Mouse (Mus musculus) kidney, adult 2 months (tissue): Measurements from ENCODE around the gene Map1b. TPM values are rescaled to one million over a fixed set of nuclear protein-coding genes. Genes with fewer than 3 reads are reported as not detected.

ENCODE experiments used
- DNase-seq: peaks from one replicate; pipeline ENCODE4 v3.0.0; 2021
- H3K27ac ChIP-seq: fragments of 200-500 bp; 2 replicates; pipeline ENCODE4 v1.5.1; 2012; ENCODE audit warnings: low read depth, low read length, control low read depth, inconsistent platforms; ENCODE audit not compliant: insufficient read depth
- H3K27me3 ChIP-seq: fragments of 200-500 bp; replicated peaks from 2 replicates; pipeline ENCODE4 v1.6.1; 2012; ENCODE audit warnings: mild to moderate bottlenecking, moderate library complexity, low read length, inconsistent platforms; ENCODE audit not compliant: control insufficient read depth, insufficient read depth
- H3K36me3 ChIP-seq: fragments of 200-500 bp; 2 replicates; pipeline ENCODE4 v1.6.1; 2012; ENCODE audit warnings: mild to moderate bottlenecking, moderate library complexity, low read length, inconsistent platforms; ENCODE audit not compliant: control insufficient read depth, insufficient read depth
- H3K4me1 ChIP-seq: fragments of 200-500 bp; 2 replicates; pipeline ENCODE4 v1.6.1; 2011; ENCODE audit warnings: low read length; ENCODE audit not compliant: control insufficient read depth, insufficient read depth
- H3K4me3 ChIP-seq: fragments of 200-500 bp; 2 replicates; pipeline ENCODE4 v1.5.1; 2011; ENCODE audit warnings: mild to moderate bottlenecking, low read depth, low read length, control low read depth; ENCODE audit not compliant: insufficient read depth
- CTCF ChIP-seq: fragments of 200-500 bp; conservative IDR thresholded peaks from 2 replicates; pipeline ENCODE4 v1.5.1; 2011; ENCODE audit warnings: low read depth, mild to moderate bottlenecking, control low read depth, low read length, moderate library complexity, mixed read lengths; ENCODE audit not compliant: insufficient read depth, insufficient read length
- POLR2A ChIP-seq: fragments of 200-500 bp; IDR thresholded peaks from one replicate; pipeline ENCODE4 v1.6.1; 2011; ENCODE audit warnings: low read depth, low read length, control low read depth
- WGBS: fragments of 180-500 bp; shearing (Covaris S2); methylation state at CpG from one replicate; pipeline ENCODE4 v1.1.7; 2018; 5-methylcytosine and 5-hydroxymethylcytosine counted together
- polyA plus RNA-seq: library from polyadenylated mRNA; depleted of rRNA; stranded (reverse); fragments of >200 nt; gene quantifications from 2 replicates; pipeline ENCODE4 v1.2.3, GENCODE M21; 2012

Gene Map1b
- polyA plus RNA-seq, 1 experiment = 1.3 TPM

DNA sequence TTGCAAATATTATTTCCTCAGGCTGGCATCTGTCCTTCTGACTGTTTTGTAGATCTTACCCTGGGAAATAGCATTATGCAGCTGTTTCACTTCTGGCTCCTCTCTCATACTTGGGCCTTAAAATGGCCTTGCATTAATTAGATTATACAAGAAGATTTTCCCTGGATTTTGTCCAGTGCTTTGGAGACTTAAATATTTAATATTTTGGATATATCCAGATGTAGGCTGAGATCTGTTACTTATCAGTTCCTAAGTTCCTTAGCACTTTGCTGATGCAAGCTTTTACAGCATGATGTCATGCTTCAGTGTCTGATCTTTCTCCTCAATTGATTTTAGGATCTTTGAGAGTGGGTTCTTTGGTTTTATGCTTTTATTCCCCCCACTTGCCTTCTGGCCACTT, 11.6 kb upstream of the Map1b start:
- H3K27ac ChIP-seq = no peak overlapping the region
- H3K4me3 ChIP-seq = no peak overlapping the region
- DNase-seq = no peak
- TF ChIP-seq POLR2A (no peak), CTCF (no peak)
- H3K4me1 ChIP-seq = no peaks in the 10 kb centered on the region
- H3K36me3 ChIP-seq = no peaks in the 10 kb centered on the region
- no peaks in the 10 kb centered on the region for H3K27me3 ChIP-seq

DNA sequence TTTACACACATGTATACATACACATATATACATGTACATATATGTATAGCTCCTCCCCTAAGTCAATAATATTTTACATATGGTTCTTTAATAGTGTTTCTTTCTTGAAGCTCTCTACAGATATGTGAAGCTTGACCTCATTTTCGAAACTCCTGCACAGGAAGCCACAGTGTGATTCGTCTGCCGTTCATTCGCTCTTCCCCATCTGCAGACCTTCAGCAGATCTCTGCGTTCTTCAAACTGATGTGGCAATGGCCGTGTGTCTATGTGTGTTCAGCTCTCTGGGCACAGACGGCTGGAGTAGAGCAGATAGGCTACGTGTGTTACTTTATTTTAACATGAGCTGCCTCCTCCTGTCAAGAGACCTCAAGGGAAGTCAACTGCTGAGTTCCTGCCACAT, 9.2 kb upstream of the Map1b start:
- DNase-seq = no peak
- H3K27ac ChIP-seq = no peak overlapping the region
- 79% methylated on average over 8 of the region's 8 CpGs for WGBS

DNA sequence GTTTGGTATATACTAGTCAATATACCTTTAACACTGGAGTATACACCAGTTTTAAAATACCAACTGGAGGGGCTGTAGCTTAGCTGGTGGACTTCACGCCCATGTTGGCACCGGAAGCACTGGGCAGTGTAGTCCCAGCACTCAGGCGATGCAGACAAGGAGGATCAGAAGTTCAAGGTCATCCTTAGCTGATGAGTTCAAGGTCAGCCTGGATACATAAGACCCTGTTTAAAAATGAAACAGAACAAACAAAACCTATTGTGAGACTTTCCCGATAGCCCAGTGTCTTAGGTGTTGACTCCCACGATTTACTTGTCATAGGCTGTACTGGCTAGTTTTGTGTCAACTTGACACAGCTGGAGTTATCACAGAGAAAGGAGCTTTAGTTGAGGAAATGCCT, 1.5 kb upstream of the Map1b start:
- H3K36me3 ChIP-seq = no peaks in the 10 kb centered on the region
- H3K4me3 ChIP-seq = no peak overlapping the region
- H3K4me1 ChIP-seq = no peaks in the 10 kb centered on the region
- TF ChIP-seq POLR2A = no peak
- TF ChIP-seq CTCF = no peak
- whole genome bisulfite sequencing = 96% methylated on average over 5 of the region's 5 CpGs
- no peaks in the 10 kb centered on the region; the same call in 1 of the 2 replicates for H3K27me3 ChIP-seq
- H3K27ac ChIP-seq = no peak overlapping the region
- no peak for DNase-seq

More for the DNA sequence above, 9.2 kb upstream of the Map1b start:
- no peak for TF ChIP-seq POLR2A
- TF ChIP-seq CTCF = no peak
- Histone ChIP-seq H3K4me1 (no peaks in the 10 kb centered on the region), H3K4me3 (no peak overlapping the region), H3K27me3 (no peaks in the 10 kb centered on the region), H3K36me3 (no peaks in the 10 kb centered on the region)

DNA sequence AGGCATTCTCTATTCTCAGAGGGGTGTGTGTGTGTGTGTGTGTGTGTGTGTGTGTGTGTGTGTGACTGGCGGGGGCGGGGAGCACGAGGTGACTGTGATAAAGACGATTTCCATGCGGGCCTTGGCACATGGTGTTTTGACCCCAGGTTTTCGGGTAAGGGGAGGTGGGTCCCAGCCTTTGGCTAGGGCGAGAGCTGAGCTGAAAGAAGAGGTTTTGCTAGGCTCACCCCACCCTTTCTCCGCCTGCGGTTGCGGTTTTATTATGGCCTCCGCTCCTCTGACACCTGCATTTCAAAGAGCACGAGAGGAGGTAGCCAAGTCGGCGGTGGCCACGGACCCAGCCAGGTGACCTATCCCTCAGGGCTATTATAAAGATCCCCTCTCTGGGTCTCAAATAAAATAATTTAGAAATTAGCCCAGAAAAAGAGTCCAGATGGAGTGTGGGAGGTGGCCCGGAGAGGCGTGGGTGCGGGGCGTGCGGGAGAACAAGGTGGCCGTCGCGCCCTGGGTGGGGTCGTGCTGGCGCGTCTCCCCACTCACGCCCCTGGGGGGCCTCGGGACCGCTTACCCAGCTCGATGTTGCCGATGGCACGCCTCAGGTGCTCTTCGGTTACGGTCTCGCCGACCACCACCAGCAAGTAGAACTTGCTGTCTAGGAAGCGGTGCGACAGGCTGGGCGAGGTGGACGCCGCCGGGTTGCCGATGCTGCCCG, 448 bp downstream of the Map1b start:
- DNase-seq = no peak
- Histone ChIP-seq H3K36me3 (no peaks in the 10 kb centered on the region), H3K4me1 (no peaks in the 10 kb centered on the region), H3K27ac (no peak overlapping the region), H3K27me3 (no peaks in the 10 kb centered on the region; the same call in 1 of the 2 replicates), H3K4me3 (peak overlapping the region; percentile 71)
- no peak for TF ChIP-seq CTCF
- no peak for TF ChIP-seq POLR2A
- WGBS = under 1% methylated on average over 43 of the region's 44 CpGs

DNA sequence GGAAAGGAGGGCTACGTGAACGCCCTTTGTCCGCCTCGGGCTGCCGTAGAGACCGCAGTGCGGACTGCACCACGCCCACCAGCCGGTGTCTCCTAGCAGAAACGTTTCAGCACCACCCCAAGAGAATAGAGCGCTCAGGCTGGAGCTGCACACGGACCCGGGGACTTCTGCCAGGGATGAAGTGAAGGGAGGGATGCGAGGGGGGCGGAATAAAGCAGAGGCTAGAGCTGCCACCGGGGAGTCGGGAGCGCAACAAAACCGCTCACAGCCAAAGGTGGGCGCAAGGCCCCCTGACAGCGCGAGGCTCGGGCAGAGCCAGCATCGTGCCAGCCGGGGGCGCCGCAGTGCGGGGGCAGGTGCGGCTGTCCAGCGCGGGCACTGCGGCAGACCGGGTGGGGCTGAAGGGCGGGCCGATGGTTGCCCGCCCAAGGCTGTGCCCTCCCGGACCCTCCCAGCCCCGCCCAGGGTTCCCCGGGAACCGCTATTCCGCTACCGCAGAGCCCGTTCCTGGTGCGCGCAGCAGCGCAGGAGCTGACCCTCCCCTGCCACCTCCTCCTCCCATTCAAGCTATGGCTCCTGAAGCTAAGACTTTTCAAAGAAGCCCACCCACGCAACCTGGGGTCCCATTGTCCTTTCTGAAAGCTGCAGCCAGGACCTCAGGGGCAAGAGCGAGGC, 1.3 kb downstream of the Map1b start:
- Histone ChIP-seq H3K36me3 (no peaks in the 10 kb centered on the region), H3K4me3 (peak overlapping the region; percentile 71), H3K27ac (no peak overlapping the region), H3K27me3 (no peaks in the 10 kb centered on the region; the same call in 1 of the 2 replicates), H3K4me1 (no peaks in the 10 kb centered on the region)
- peak; percentile 67 for DNase-seq
- TF ChIP-seq CTCF (no peak), POLR2A (no peak)
- WGBS = under 1% methylated on average over 48 of the region's 48 CpGs

DNA sequence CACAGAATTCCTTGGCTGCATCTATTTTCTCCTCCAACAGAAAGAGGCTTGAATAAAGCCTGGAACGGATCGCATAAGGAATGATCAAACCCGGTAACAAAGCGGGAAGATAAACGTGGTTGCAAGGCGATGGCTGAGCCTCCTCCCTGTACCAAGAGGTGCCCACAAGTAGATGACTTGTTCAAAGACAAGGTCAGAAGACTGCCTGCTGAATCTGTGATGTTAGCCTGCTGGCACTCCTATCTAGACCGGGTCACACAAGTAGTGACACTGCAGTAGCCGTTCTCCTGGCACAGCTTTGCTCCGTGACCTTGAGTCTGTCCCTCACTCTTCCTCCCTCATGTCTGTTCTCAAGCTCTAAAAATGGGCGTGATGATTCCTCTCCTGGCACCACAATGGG, 2.4 kb downstream of the Map1b start:
- Histone ChIP-seq H3K27ac (no peak overlapping the region), H3K4me3 (no peak overlapping the region), H3K4me1 (no peaks in the 10 kb centered on the region), H3K27me3 (no peaks in the 10 kb centered on the region; the same call in 1 of the 2 replicates), H3K36me3 (no peaks in the 10 kb centered on the region)
- WGBS = 28% methylated on average over 10 of the region's 10 CpGs
- DNase-seq = peak; percentile 5
- no peak for TF ChIP-seq POLR2A
- TF ChIP-seq CTCF = no peak

DNA sequence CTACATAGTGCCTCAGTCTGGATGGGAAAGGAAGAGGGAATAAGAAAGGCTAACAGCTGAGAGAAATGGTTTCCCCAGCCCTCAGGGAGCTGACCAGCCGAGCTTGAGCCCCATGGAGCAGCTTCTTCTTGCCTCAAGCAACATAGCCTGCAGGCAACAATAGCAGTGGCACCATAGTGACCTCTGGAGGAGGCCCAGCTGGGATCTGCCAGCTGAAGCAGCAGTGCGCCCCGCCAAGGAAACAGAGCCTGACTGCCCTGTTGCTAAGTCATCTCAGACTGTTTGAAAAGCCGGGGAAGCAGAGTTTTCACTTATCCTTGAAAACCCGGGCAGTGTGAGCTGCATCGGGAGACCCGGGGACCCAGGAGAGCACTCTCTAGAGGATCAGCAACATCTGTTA, 3.2 kb downstream of the Map1b start:
- Histone ChIP-seq H3K27ac (no peak overlapping the region), H3K4me1 (no peaks in the 10 kb centered on the region), H3K27me3 (no peaks in the 10 kb centered on the region; the same call in 1 of the 2 replicates), H3K36me3 (no peaks in the 10 kb centered on the region), H3K4me3 (no peak overlapping the region)
- TF ChIP-seq CTCF (peak; percentile 29; the same call in 1 of the 2 replicates), POLR2A (no peak)
- 17% methylated on average over 7 of the region's 7 CpGs for WGBS
- DNase-seq = peak; percentile 41
